Mouse (Mus musculus) frontal cortex, postnatal 36 days (tissue): ENCODE data around the gene Scarf1.
"Not testable (repeated sequence)": the region's sequence is repeated elsewhere in the genome, so short reads cannot be mapped to it uniquely, and the experiment has no call there.

ENCODE experiments used
- DNase-seq, 2 experiments: peaks; one replicate each; pipeline ENCODE4 v3.0.0; 2022; ENCODE audit warnings: low spot score in 2 of 2

The Scarf1 gene

GRCm38 (mm10) chr11:75537491-75538183 is 24.3 kb downstream of the Scarf1 start:
- DNase-seq = no peak

- DNase-seq = no peak
Measured at GRCm38 (mm10) chr11:75538184-75538969, 25.0 kb downstream of the Scarf1 start.

GRCm38 (mm10) chr11:75538970-75539299 is 25.6 kb downstream of the Scarf1 start:
- DNase-seq = no peak

GRCm38 (mm10) chr11:75540209-75540608 is 26.9 kb downstream of the Scarf1 start:
- no peak for DNase-seq

- no peak for DNase-seq
Measured at GRCm38 (mm10) chr11:75540710-75541581, 27.6 kb downstream of the Scarf1 start.

- no peak for DNase-seq
Measured at GRCm38 (mm10) chr11:75544713-75545112, 31.4 kb downstream of the Scarf1 start.

GRCm38 (mm10) chr11:75546057-75546456 is 32.7 kb downstream of the Scarf1 start:
- DNase-seq = no peak

- no peak for DNase-seq
Measured at GRCm38 (mm10) chr11:75549658-75550111, 36.3 kb downstream of the Scarf1 start.

- DNase-seq = no peak
Measured at GRCm38 (mm10) chr11:75550200-75550946, 37.0 kb downstream of the Scarf1 start.

- DNase-seq = no peak
Measured at GRCm38 (mm10) chr11:75551321-75551720, 38.0 kb downstream of the Scarf1 start.

GRCm38 (mm10) chr11:75551961-75552441 is 38.7 kb downstream of the Scarf1 start:
- peak in 1 of 2 experiments; percentile 48 for DNase-seq

GRCm38 (mm10) chr11:75552906-75553482 is 39.7 kb downstream of the Scarf1 start:
- no peak for DNase-seq

- not testable (repeated sequence) for DNase-seq
Measured at GRCm38 (mm10) chr11:75556006-75556405, 42.7 kb downstream of the Scarf1 start.

GRCm38 (mm10) chr11:75557142-75557541 is 43.8 kb downstream of the Scarf1 start:
- no peak for DNase-seq

GRCm38 (mm10) chr11:75558101-75558500 is 44.8 kb downstream of the Scarf1 start:
- no peak for DNase-seq

- DNase-seq = no peak
Measured at GRCm38 (mm10) chr11:75559870-75560504, 46.6 kb downstream of the Scarf1 start.

- DNase-seq = no peak
Measured at GRCm38 (mm10) chr11:75560530-75561409, 47.4 kb downstream of the Scarf1 start.

- DNase-seq = no peak
Measured at GRCm38 (mm10) chr11:75561410-75561791, 48.1 kb downstream of the Scarf1 start.

- no peak for DNase-seq
Measured at GRCm38 (mm10) chr11:75562840-75563239, 49.5 kb downstream of the Scarf1 start.
